Mouse (Mus musculus): ENCODE data around the gene Rps7. TPM values are rescaled to one million over a fixed set of nuclear protein-coding genes. Genes with fewer than 3 reads are reported as not detected.

Gene Rps7
- polyA plus RNA-seq, 1 experiment, result 895 TPM

- no peaks in the 10 kb centered on the region for H3K36me3 ChIP-seq (ENCODE audit: control insufficient read depth, insufficient read depth)
- TF ChIP-seq USF1 (IDR thresholded peaks at IDR 0.05; ENCODE audit: low read depth), result no peak
- no peak for TF ChIP-seq MAX (IDR thresholded peaks at IDR 0.05)
- TF ChIP-seq MYOG (IDR thresholded peaks at IDR 0.05; ENCODE audit: control insufficient read depth, extremely low read depth, insufficient read length), result no peak
- no peak for TF ChIP-seq CTCF (IDR thresholded peaks at IDR 0.05; ENCODE audit: control insufficient read depth, insufficient read depth, insufficient read length)
- no peak for TF ChIP-seq MYOD1 (IDR thresholded peaks at IDR 0.05; ENCODE audit: control insufficient read depth, insufficient read length, low read depth)
- no peak for TF ChIP-seq CEBPB (IDR thresholded peaks at IDR 0.05; ENCODE audit: low read depth)
- TF ChIP-seq FOSL1 (IDR thresholded peaks at IDR 0.05; ENCODE audit: insufficient read depth, low read length, poor library complexity, severe bottlenecking), result no peak
- H3ac ChIP-seq (ENCODE audit: control insufficient read depth, insufficient read length, low read depth), result no peak overlapping the region
- H3K4me3 ChIP-seq (ENCODE audit: insufficient read depth, poor library complexity, severe bottlenecking), result no peak overlapping the region
- no peaks in the 10 kb centered on the region for H3K79me3 ChIP-seq (ENCODE audit: low read depth)
- no peaks in the 10 kb centered on the region for H3K79me2 ChIP-seq (ENCODE audit: control insufficient read depth, insufficient read depth)
- peaks cover 24% of the 10 kb centered on the region for H3K27me3 ChIP-seq (ENCODE audit: control insufficient read depth, insufficient read depth, insufficient read length)
Measured at GRCm38 (mm10) chr12:28614401-28614800, 21.4 kb downstream of the Rps7 start.

GRCm38 (mm10) chr12:28612391-28612790 is 23.4 kb downstream of the Rps7 start:
- H3K4me3 ChIP-seq (ENCODE audit: insufficient read depth, poor library complexity, severe bottlenecking), result no peak overlapping the region
- H3K79me2 ChIP-seq (ENCODE audit: control insufficient read depth, insufficient read depth), result no peaks in the 10 kb centered on the region
- no peak for TF ChIP-seq MYOG (IDR thresholded peaks at IDR 0.05; ENCODE audit: control insufficient read depth, extremely low read depth, insufficient read length)
- TF ChIP-seq MYOD1 (IDR thresholded peaks at IDR 0.05; ENCODE audit: control insufficient read depth, insufficient read length, low read depth), result no peak
- TF ChIP-seq USF1 (IDR thresholded peaks at IDR 0.05; ENCODE audit: low read depth), result no peak
- TF ChIP-seq MAX (IDR thresholded peaks at IDR 0.05), result no peak
- no peak for TF ChIP-seq CTCF (IDR thresholded peaks at IDR 0.05; ENCODE audit: control insufficient read depth, insufficient read depth, insufficient read length)
- TF ChIP-seq CEBPB (IDR thresholded peaks at IDR 0.05; ENCODE audit: low read depth), result no peak
- TF ChIP-seq FOSL1 (IDR thresholded peaks at IDR 0.05; ENCODE audit: insufficient read depth, low read length, poor library complexity, severe bottlenecking), result no peak
- H3ac ChIP-seq (ENCODE audit: control insufficient read depth, insufficient read length, low read depth), result no peak overlapping the region
- H3K27me3 ChIP-seq (ENCODE audit: control insufficient read depth, insufficient read depth, insufficient read length), result peaks cover 31% of the 10 kb centered on the region
- H3K79me3 ChIP-seq (ENCODE audit: low read depth), result no peaks in the 10 kb centered on the region
- H3K36me3 ChIP-seq (ENCODE audit: control insufficient read depth, insufficient read depth), result no peaks in the 10 kb centered on the region

GRCm38 (mm10) chr12:28607546-28608305 is 28.0 kb downstream of the Rps7 start:
- Histone ChIP-seq H3K36me3 (ENCODE audit: control insufficient read depth, insufficient read depth) (no peaks in the 10 kb centered on the region), H3K79me3 (ENCODE audit: low read depth) (no peaks in the 10 kb centered on the region), H3K27me3 (ENCODE audit: control insufficient read depth, insufficient read depth, insufficient read length) (peaks cover 20% of the 10 kb centered on the region), H3ac (ENCODE audit: control insufficient read depth, insufficient read length, low read depth) (no peak overlapping the region), H3K4me3 (ENCODE audit: insufficient read depth, poor library complexity, severe bottlenecking) (no peak overlapping the region), H3K79me2 (ENCODE audit: control insufficient read depth, insufficient read depth) (no peaks in the 10 kb centered on the region)
- no peak for TF ChIP-seq MAX (IDR thresholded peaks at IDR 0.05)
- no peak for TF ChIP-seq CEBPB (IDR thresholded peaks at IDR 0.05; ENCODE audit: low read depth)
- TF ChIP-seq USF1 (IDR thresholded peaks at IDR 0.05; ENCODE audit: low read depth), result no peak
- no peak for TF ChIP-seq FOSL1 (IDR thresholded peaks at IDR 0.05; ENCODE audit: insufficient read depth, low read length, poor library complexity, severe bottlenecking)
- TF ChIP-seq MYOD1 (IDR thresholded peaks at IDR 0.05; ENCODE audit: control insufficient read depth, insufficient read length, low read depth), result no peak
- TF ChIP-seq CTCF (IDR thresholded peaks at IDR 0.05; ENCODE audit: control insufficient read depth, insufficient read depth, insufficient read length), result no peak
- no peak for TF ChIP-seq MYOG (IDR thresholded peaks at IDR 0.05; ENCODE audit: control insufficient read depth, extremely low read depth, insufficient read length)

- Histone ChIP-seq H3K79me2 (ENCODE audit: control insufficient read depth, insufficient read depth) (no peaks in the 10 kb centered on the region), H3K79me3 (ENCODE audit: low read depth) (no peaks in the 10 kb centered on the region), H3ac (ENCODE audit: control insufficient read depth, insufficient read length, low read depth) (no peak overlapping the region), H3K4me3 (ENCODE audit: insufficient read depth, poor library complexity, severe bottlenecking) (no peak overlapping the region), H3K36me3 (ENCODE audit: control insufficient read depth, insufficient read depth) (no peaks in the 10 kb centered on the region), H3K27me3 (ENCODE audit: control insufficient read depth, insufficient read depth, insufficient read length) (peaks cover 35% of the 10 kb centered on the region)
- no peak for TF ChIP-seq CEBPB (IDR thresholded peaks at IDR 0.05; ENCODE audit: low read depth)
- TF ChIP-seq FOSL1 (IDR thresholded peaks at IDR 0.05; ENCODE audit: insufficient read depth, low read length, poor library complexity, severe bottlenecking), result no peak
- no peak for TF ChIP-seq MAX (IDR thresholded peaks at IDR 0.05)
- no peak for TF ChIP-seq CTCF (IDR thresholded peaks at IDR 0.05; ENCODE audit: control insufficient read depth, insufficient read depth, insufficient read length)
- TF ChIP-seq MYOD1 (IDR thresholded peaks at IDR 0.05; ENCODE audit: control insufficient read depth, insufficient read length, low read depth), result no peak
- no peak for TF ChIP-seq MYOG (IDR thresholded peaks at IDR 0.05; ENCODE audit: control insufficient read depth, extremely low read depth, insufficient read length)
- no peak for TF ChIP-seq USF1 (IDR thresholded peaks at IDR 0.05; ENCODE audit: low read depth)
Measured at GRCm38 (mm10) chr12:28603494-28603893, 32.3 kb downstream of the Rps7 start.

GRCm38 (mm10) chr12:28602259-28602658 is 33.5 kb downstream of the Rps7 start:
- Histone ChIP-seq H3K4me3 (ENCODE audit: insufficient read depth, poor library complexity, severe bottlenecking) (no peak overlapping the region), H3K79me3 (ENCODE audit: low read depth) (no peaks in the 10 kb centered on the region), H3K36me3 (ENCODE audit: control insufficient read depth, insufficient read depth) (no peaks in the 10 kb centered on the region), H3K79me2 (ENCODE audit: control insufficient read depth, insufficient read depth) (no peaks in the 10 kb centered on the region), H3K27me3 (ENCODE audit: control insufficient read depth, insufficient read depth, insufficient read length) (peaks cover 24% of the 10 kb centered on the region), H3ac (ENCODE audit: control insufficient read depth, insufficient read length, low read depth) (no peak overlapping the region)
- TF ChIP-seq CTCF (IDR thresholded peaks at IDR 0.05; ENCODE audit: control insufficient read depth, insufficient read depth, insufficient read length) (no peak), USF1 (IDR thresholded peaks at IDR 0.05; ENCODE audit: low read depth) (no peak), CEBPB (IDR thresholded peaks at IDR 0.05; ENCODE audit: low read depth) (no peak), MYOD1 (IDR thresholded peaks at IDR 0.05; ENCODE audit: control insufficient read depth, insufficient read length, low read depth) (no peak), MAX (IDR thresholded peaks at IDR 0.05) (no peak), FOSL1 (IDR thresholded peaks at IDR 0.05; ENCODE audit: insufficient read depth, low read length, poor library complexity, severe bottlenecking) (no peak), MYOG (IDR thresholded peaks at IDR 0.05; ENCODE audit: control insufficient read depth, extremely low read depth, insufficient read length) (no peak)

Measured in C2C12 (cell line).